Mouse (Mus musculus) megakaryocyte, embryonic 14.5 days (primary cell): ENCODE data around the gene Uqcc1.

Experiments used
- FLI1 ChIP-seq: IDR thresholded peaks from 2 replicates; pipeline ENCODE4 v1.6.1; 2012; ENCODE audit warnings: low read length, inconsistent platforms, mixed read lengths
- GATA1 ChIP-seq: IDR thresholded peaks from 3 replicates; pipeline ENCODE4 v1.6.1; 2012; ENCODE audit warnings: mixed read lengths, low read length, inconsistent platforms, borderline replicate concordance

GRCm38 (mm10) chr2:155943463-155943862 is 13.4 kb upstream of the Uqcc1 start:
- TF ChIP-seq GATA1 (no peak), FLI1 (no peak)
